Mouse (Mus musculus) kidney, postnatal 25 days (tissue): ENCODE measurements around the gene Trabd2b.

Experiments used
- DNase-seq, 2 experiments: peaks; one replicate each; pipeline ENCODE4 v3.0.0; 2021; ENCODE audit warnings: mixed read lengths in 2 of 2

The Trabd2b gene

DNA sequence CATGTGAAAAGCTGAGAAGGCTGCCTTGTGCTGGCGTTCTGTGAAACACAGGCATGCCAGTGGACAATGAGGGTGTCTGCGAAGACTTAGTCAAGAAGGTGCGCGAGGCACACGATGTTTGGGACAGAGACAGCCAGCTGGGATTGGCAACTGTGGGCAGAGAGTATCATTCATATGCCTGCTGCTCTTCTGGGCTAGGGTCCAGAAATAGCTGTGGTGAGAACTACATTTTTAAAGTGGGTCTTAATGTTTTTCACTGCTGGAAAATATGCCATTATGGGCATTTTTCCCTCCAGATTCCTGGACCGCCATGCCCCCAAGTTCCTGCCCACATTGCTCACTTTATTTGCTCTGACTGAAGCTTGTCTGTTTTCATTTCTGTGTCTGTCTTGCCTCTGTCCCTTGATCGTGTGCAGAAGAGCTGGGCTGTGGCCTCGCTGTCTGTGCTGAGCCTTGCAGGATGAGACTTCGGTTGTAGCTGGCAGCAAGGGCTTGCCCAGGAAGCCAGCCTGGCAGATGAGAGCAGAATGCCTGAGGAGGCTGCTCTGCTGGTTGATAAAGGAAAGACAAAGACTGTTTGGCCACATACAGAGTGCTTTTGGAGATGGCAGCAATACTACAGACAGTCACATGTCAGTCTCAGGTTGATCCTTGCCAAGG lies 42.0 kb downstream of the Trabd2b start:
- no peak for DNase-seq

GRCm38 (mm10) chr4:114453101-114453500 lies 46.6 kb downstream of the Trabd2b start:
- DNase-seq, result no peak

GRCm38 (mm10) chr4:114454016-114454415 lies 47.5 kb downstream of the Trabd2b start:
- peak in 1 of 2 experiments; percentile 37 for DNase-seq

DNA sequence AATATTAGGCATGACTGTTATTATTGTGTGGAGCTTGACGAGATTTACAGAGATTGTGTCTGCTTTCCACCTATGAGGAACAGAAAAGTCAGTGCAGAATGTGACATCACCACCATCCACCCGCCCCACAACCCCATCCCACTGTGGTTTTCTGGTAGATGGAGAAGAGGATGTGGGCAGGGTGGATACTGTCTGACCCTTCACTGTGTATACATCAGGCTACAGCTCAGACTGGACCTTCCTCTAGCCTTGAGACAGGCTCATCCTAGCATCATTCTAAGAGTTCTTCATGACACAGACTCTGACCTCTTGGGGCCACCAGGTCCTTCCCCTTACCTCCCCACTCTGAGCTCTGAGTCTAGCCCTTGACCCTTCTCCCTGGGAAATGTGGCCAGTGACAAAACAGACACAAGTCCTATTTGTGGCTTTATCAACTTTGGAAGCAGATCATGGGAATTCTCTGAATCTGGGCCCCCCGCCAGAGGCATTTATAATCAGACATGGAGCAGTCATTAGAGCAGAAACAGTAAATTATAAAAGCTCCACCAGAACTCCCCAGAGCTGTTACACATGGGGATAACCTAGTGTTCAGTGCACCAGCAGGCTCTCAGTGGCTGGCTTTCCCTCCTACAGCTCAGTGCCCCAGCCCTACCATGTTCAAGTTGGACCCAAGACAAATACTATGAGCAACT lies 48.1 kb downstream of the Trabd2b start:
- DNase-seq, result peak in 1 of 2 experiments; percentile 55

GRCm38 (mm10) chr4:114457111-114457510 lies 50.6 kb downstream of the Trabd2b start:
- DNase-seq, result peak; percentile 85 to 89

- no peak for DNase-seq
Observed at GRCm38 (mm10) chr4:114459591-114459990, 53.1 kb downstream of the Trabd2b start.

GRCm38 (mm10) chr4:114460401-114460800 lies 53.9 kb downstream of the Trabd2b start:
- DNase-seq, result no peak

DNA sequence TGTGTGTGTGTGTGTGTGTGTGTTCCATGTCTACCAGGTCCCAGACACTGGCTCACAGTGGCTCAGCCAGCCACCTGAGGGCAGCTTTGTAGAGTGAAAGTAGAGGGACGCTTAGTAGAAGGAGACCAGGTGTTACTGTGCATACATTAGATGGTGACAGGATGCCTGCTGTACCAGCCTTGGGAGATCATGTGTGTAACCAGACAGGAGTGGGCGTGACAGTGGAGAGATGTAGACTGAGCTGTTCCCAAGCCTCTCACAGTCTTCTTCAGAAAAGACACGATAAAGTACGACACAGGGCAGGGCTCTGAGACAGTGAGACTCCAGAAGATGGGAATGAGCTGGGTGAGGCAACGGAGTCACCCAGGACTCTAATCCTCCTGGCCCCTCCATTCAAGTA lies 54.6 kb downstream of the Trabd2b start:
- no peak for DNase-seq

DNA sequence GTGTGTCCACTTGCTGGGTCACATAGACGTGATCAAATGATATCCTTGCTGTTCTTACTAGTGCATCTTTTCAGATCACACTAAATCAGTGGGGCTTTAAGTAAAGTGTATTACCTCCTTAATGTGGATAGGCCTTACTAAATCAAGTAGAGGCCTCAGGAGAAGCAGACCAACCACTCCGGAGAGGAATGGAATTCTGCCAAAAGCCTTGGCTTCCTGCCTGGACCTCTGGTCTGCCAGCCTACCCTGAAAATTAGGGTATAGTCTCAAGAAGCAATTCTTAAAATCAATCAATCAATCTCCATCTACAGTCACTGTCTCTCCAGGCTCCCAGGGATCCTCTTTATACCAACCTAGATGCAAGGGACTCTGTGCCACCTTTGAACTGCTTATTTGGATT lies 59.1 kb downstream of the Trabd2b start:
- peak; percentile 64 to 80 for DNase-seq

DNA sequence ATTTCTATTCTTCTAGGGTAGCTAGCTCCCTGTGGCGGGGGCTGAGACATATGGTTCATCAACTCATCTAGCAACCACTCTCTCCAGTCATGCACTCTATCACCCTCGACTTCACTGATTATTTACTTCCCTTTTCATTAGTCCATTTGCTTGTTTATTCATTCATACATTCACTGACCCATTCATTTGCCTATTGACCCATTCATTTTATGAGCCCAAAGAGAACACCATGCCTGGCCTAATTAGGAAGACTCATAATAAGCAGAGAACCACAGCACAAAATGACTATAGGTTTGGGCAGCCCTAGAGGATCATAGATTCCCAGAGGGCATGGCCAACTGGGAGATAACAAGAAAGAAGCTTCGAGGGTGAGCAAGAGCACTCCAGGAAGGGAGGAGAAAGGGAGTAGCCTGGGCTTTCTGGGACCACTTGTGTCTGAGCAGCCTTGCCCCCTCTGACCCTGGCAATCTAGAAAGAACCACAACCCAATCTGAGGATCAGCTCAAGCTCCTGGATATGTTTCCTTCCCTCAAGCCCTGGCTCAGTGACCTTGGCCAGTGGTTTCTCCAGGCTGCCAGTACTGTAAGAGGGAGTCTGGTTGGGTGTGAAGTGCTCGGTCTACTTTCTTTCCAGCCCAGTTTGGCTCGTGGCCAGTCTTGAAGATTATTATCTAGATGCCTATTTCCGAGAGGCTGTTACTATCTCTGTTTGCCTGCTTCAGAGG lies 61.0 kb downstream of the Trabd2b start:
- peak; percentile 67 to 73 for DNase-seq

DNA sequence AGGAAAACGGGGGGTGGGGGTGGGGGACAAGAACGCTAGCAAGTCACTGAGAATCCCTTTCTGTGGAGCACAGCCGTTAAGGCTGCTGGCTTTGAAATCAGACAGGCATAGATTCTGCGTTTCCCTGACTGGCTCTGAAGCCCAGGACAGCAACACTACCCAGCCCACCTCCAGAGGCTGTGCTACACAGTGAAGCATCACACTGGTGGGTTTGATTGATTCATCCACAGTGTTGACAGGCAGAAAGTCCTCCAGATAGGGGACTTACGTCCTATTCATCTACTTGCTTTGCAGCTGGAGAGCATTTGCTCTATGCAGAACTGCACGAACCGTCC lies 61.5 kb downstream of the Trabd2b start:
- DNase-seq, result no peak

GRCm38 (mm10) chr4:114469881-114470280 lies 63.4 kb downstream of the Trabd2b start:
- no peak for DNase-seq

GRCm38 (mm10) chr4:114472143-114472542 lies 65.6 kb downstream of the Trabd2b start:
- peak; percentile 72 to 85 for DNase-seq

DNA sequence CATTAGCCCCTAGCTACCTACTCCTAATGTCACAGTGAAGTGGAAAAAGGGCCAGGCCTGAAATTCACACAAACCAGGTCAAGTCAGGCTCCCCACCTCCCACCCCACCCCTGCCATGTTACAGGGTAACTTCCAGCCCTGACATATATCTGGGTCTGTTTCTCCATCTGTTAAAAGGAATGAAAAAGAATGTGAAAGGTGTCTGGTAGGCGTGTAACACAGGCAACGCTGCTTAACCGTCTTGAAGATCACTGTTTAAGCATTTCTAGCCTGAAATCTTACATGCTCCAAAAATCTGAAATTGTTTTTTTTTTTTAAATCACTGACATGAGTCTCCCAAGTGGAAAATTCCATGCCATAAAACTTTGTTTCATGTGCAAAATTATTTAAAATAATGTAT lies 69.8 kb downstream of the Trabd2b start:
- no peak for DNase-seq

GRCm38 (mm10) chr4:114477082-114477771 lies 70.7 kb downstream of the Trabd2b start:
- no peak for DNase-seq

- DNase-seq, result no peak
Observed at GRCm38 (mm10) chr4:114481518-114481917, 75.0 kb downstream of the Trabd2b start.

DNA sequence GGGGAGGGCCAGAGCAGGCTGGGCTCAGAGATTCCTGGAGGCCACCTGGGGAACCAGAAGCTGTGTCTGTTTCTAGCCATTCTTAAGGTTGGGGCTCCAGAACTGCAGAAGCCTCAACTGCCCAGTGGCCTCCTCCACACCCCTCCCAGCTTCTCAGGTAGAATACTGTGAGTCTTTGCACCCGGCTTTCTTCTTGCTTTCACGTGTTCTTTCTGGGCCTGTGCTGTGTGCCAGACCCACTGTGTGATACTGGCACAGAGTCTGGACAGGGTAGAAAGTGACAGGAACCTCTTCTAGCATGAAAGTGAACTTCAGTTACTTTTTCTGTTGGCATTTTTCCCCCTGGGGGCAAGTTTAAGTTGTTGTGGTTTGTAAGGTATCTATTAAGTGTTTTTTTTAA lies 77.6 kb downstream of the Trabd2b start:
- no peak for DNase-seq

DNA sequence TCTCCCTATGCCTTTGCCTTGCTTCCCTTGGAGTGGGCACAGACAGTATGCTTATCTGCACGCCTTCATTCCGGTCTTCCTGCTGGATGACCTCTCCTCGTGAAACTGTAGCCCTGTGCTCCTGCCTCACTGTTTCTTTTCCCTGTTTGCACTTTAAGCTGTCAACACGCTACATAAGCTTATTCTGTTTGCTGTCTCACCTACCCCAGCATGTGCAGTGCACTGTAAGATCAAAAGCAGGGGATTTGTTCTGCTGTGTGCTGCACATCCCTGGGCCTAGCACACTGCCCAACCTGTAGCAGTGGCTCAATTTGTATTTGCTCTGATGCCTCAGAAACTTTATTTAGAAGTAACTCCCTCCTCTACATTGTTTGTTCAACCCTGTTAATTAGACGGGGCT lies 79.5 kb downstream of the Trabd2b start:
- no peak for DNase-seq

- no peak for DNase-seq
Observed at GRCm38 (mm10) chr4:114486885-114487531, 80.5 kb downstream of the Trabd2b start.

DNA sequence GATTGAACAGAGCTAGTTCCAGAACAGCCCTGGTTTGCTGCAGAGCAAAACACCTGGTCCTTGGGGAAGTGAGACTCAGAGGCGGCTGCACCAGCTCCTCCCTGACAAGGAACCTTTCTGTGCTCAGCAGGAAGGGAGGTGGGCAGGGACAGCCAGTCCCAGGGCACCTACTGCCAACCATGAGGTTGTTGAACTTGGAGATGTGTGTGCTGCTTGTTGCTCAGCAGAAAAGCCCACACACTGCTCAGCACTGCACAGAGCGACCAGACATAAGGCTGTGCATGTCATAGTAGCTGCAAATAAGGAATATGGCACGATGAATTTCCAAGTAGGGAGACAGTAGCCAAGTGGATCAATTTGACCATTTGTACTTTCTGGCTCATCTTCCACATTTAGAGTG lies 81.2 kb downstream of the Trabd2b start:
- DNase-seq, result no peak

GRCm38 (mm10) chr4:114492157-114492556 lies 85.6 kb downstream of the Trabd2b start:
- DNase-seq, result no peak

- no peak for DNase-seq
Observed at GRCm38 (mm10) chr4:114494035-114494434, 87.5 kb downstream of the Trabd2b start.
